In genomic region chr19:45013581-45014225, GRCm38 (mm10) we compare ENCODE assay signal across 12 mouse cellular contexts. TPM values are rescaled to one million over a fixed set of nuclear protein-coding genes. Genes with fewer than 3 reads are reported as not detected.
A peak's percentile ranks its signal among the peaks of the same experiment; 100 is the strongest.
DNase-seq lines count a peak whose midpoint lies in the region; ATAC-seq and TF ChIP-seq lines count a peak whose summit lies in the region.
"Had no signal": no experiment of that assay in that cellular context is flagged by ENCODE, and none has a peak within 500 bp of the region (broad histone marks: within the 10 kb centered on the region; RNA-seq: fewer than 3 reads in every experiment).

No protein-coding gene starts in this region.

- H3K36me3 ChIP-seq in heart, embryonic 11.5 days (ENCODE audit: control insufficient read depth, insufficient read depth, low read length) = peaks cover 8% of the 10 kb centered on the region; the same call in 1 of the 2 replicates
- no peaks in the 10 kb centered on the region; the same call in 1 of the 2 replicates for H3K36me3 ChIP-seq in lung, postnatal 0 days (ENCODE audit: insufficient read depth, low read length)
- peaks cover 13% of the 10 kb centered on the region for H3K36me3 ChIP-seq in intestine, embryonic 16.5 days (ENCODE audit: control insufficient read depth, insufficient read depth, low read length)
- H3K36me3 ChIP-seq in stomach, embryonic 15.5 days = peaks cover 13% of the 10 kb centered on the region; the same call in 1 of the 2 replicates

- WGBS in heart, embryonic 11.5 days (ENCODE audit: insufficient replicate concordance) = 58% methylated on average over 6 of the region's 6 CpGs
- WGBS in lung, postnatal 0 days = 62% methylated on average over 6 of the region's 6 CpGs
- 42% methylated on average over 6 of the region's 6 CpGs for WGBS in intestine, embryonic 16.5 days
- WGBS in stomach, embryonic 15.5 days = 62% methylated on average over 6 of the region's 6 CpGs

- no peak for TF ChIP-seq CTCF in lung, postnatal 0 days (IDR thresholded peaks at IDR 0.05)

- no peak for ATAC-seq in heart, embryonic 11.5 days (replicated peaks; ENCODE audit: insufficient number of reproducible peaks, low FRiP score, low TSS enrichment)
- no peak for ATAC-seq in lung, postnatal 0 days
- no peak for ATAC-seq in intestine, embryonic 16.5 days
- ATAC-seq in stomach, embryonic 15.5 days (ENCODE audit: insufficient read depth, low FRiP score, low read depth) = no peak

- no peak overlapping the region for H3K4me3 ChIP-seq in heart, embryonic 11.5 days (ENCODE audit: low read depth, low read length)
- H3K4me3 ChIP-seq in lung, postnatal 0 days (ENCODE audit: low read depth, low read length) = no peak overlapping the region
- H3K4me3 ChIP-seq in intestine, embryonic 16.5 days (ENCODE audit: low read length) = peak overlapping the region; percentile 8
- H3K4me3 ChIP-seq in stomach, embryonic 15.5 days (replicated peaks) = no peak overlapping the region
- H3K4me3 ChIP-seq: layer of hippocampus, adult 2 months had no signal

- no peaks in the 10 kb centered on the region for H3K27me3 ChIP-seq in heart, embryonic 11.5 days (ENCODE audit: control insufficient read depth, insufficient read depth, low read length)
- H3K27me3 ChIP-seq in lung, postnatal 0 days (replicated peaks; ENCODE audit: insufficient read depth, low read length) = no peaks in the 10 kb centered on the region
- no peaks in the 10 kb centered on the region for H3K27me3 ChIP-seq in intestine, embryonic 16.5 days (replicated peaks; ENCODE audit: control insufficient read depth, insufficient read depth, low read length)
- H3K27me3 ChIP-seq in stomach, embryonic 15.5 days (replicated peaks) = no peaks in the 10 kb centered on the region
- H3K27me3 ChIP-seq: megakaryocyte, embryonic 14.5 days had no signal

- no peaks in the 10 kb centered on the region for H3K9me3 ChIP-seq in heart, embryonic 11.5 days (replicated peaks; ENCODE audit: control insufficient read depth, low read length)
- H3K9me3 ChIP-seq in lung, postnatal 0 days (ENCODE audit: low read length) = no peaks in the 10 kb centered on the region
- no peaks in the 10 kb centered on the region for H3K9me3 ChIP-seq in intestine, embryonic 16.5 days (ENCODE audit: control insufficient read depth, low read length)
- H3K9me3 ChIP-seq in stomach, embryonic 15.5 days = no peaks in the 10 kb centered on the region
- H3K9me3 ChIP-seq: megakaryocyte, embryonic 14.5 days had no signal

- peak overlapping the region; percentile 12; the same call in 1 of the 2 replicates for H3K27ac ChIP-seq in heart, embryonic 11.5 days (ENCODE audit: low read depth, low read length)
- peak overlapping the region; percentile 99 for H3K27ac ChIP-seq in lung, postnatal 0 days (ENCODE audit: low read length)
- peak overlapping the region; percentile 100 for H3K27ac ChIP-seq in intestine, embryonic 16.5 days (ENCODE audit: low read length)
- H3K27ac ChIP-seq in stomach, embryonic 15.5 days = peak overlapping the region; percentile 100

- no peak for TF ChIP-seq EP300 in lung, postnatal 0 days (IDR thresholded peaks at IDR 0.05)

- peaks cover 12% of the 10 kb centered on the region for H3K4me1 ChIP-seq in heart, embryonic 11.5 days (ENCODE audit: control insufficient read depth, insufficient read depth, low read length)
- peaks cover 6% of the 10 kb centered on the region; the same call in 1 of the 2 replicates for H3K4me1 ChIP-seq in lung, postnatal 0 days (ENCODE audit: insufficient read depth, low read depth, low read length)
- H3K4me1 ChIP-seq in intestine, embryonic 16.5 days (ENCODE audit: control insufficient read depth, insufficient read depth, low read length) = peaks cover 27% of the 10 kb centered on the region
- H3K4me1 ChIP-seq in stomach, embryonic 15.5 days = peaks cover 26% of the 10 kb centered on the region

- no peak overlapping the region for H3K4me2 ChIP-seq in heart, embryonic 11.5 days
- H3K4me2 ChIP-seq in lung, postnatal 0 days (replicated peaks; ENCODE audit: low read depth, low read length) = peak overlapping the region; percentile 76; the same call in 1 of the 2 replicates
- peak overlapping the region; percentile 93 for H3K4me2 ChIP-seq in intestine, embryonic 16.5 days (ENCODE audit: low read depth, low read length)
- H3K4me2 ChIP-seq in stomach, embryonic 15.5 days = peak overlapping the region; percentile 95

- H3K9ac ChIP-seq in heart, embryonic 11.5 days (ENCODE audit: low read depth, low read length) = no peak overlapping the region
- no peak overlapping the region for H3K9ac ChIP-seq in lung, postnatal 0 days (replicated peaks; ENCODE audit: low read depth)
- H3K9ac ChIP-seq in intestine, embryonic 16.5 days (ENCODE audit: low read depth, low read length) = peak overlapping the region; percentile 31
- no peak overlapping the region; the same call in 1 of the 2 replicates for H3K9ac ChIP-seq in stomach, embryonic 15.5 days

- DNase-seq in heart, postnatal 4 days = no peak
- DNase-seq in lung, postnatal 0 days (ENCODE audit: low spot score) = no peak
- DNase-seq in lung, postnatal 10 days = no peak
- no peak for DNase-seq in yolk sac, embryonic 10.5 days (ENCODE audit: low spot score)
- no peak for DNase-seq in cerebellum, adult 8-10 months
- DNase-seq: cerebellum, postnatal 36 days had no signal

RNA-seq across cellular contexts. Expression of gene Lzts2, which starts 0.5 kb away (rescaled TPM):
- polyA plus RNA-seq in heart, embryonic 11.5 days (2014; fragmentation: Nextera tagmentation; extraction: Ambion mirVana) = 35.3 and 38.4 TPM in 2 replicates
- 10 to 100 TPM; 52.6 to 68.0 TPM for total RNA-seq in heart, postnatal 4 days (2021)
- polyA plus RNA-seq in lung, postnatal 0 days (2015; fragmentation: Nextera tagmentation; extraction: Ambion mirVana) = 56.0 and 59.4 TPM in 2 replicates
- 33.6 and 34.7 TPM in 2 replicates for polyA plus RNA-seq in intestine, embryonic 16.5 days (2015; fragmentation: Nextera tagmentation; extraction: Ambion mirVana)
- 65.5 and 69.9 TPM in 2 replicates for polyA plus RNA-seq in stomach, embryonic 15.5 days (2015; fragmentation: Nextera tagmentation; extraction: Ambion mirVana)

RNA-seq across cellular contexts. Expression of gene Mrpl43, which starts 7.5 kb away (rescaled TPM):
- polyA plus RNA-seq in heart, embryonic 11.5 days (2014; fragmentation: Nextera tagmentation; extraction: Ambion mirVana) = 63.0 and 64.3 TPM in 2 replicates
- total RNA-seq in heart, postnatal 4 days (2021) = 10 to 100 TPM; 45.3 to 45.5 TPM
- polyA plus RNA-seq in lung, postnatal 0 days (2015; fragmentation: Nextera tagmentation; extraction: Ambion mirVana) = 62.6 and 63.3 TPM in 2 replicates
- polyA plus RNA-seq in intestine, embryonic 16.5 days (2015; fragmentation: Nextera tagmentation; extraction: Ambion mirVana) = 74.7 and 76.4 TPM in 2 replicates
- 70.4 and 71.2 TPM in 2 replicates for polyA plus RNA-seq in stomach, embryonic 15.5 days (2015; fragmentation: Nextera tagmentation; extraction: Ambion mirVana)

RNA-seq across cellular contexts. Expression of gene Twnk, which starts 8.2 kb away (rescaled TPM):
- polyA plus RNA-seq in heart, embryonic 11.5 days (2014; fragmentation: Nextera tagmentation; extraction: Ambion mirVana) = 14.2 and 14.8 TPM in 2 replicates
- 10 to 100 TPM; 12.3 to 14.4 TPM for total RNA-seq in heart, postnatal 4 days (2021)
- polyA plus RNA-seq in lung, postnatal 0 days (2015; fragmentation: Nextera tagmentation; extraction: Ambion mirVana) = 7.5 and 7.9 TPM in 2 replicates
- polyA plus RNA-seq in intestine, embryonic 16.5 days (2015; fragmentation: Nextera tagmentation; extraction: Ambion mirVana) = 19.8 and 21.0 TPM in 2 replicates
- polyA plus RNA-seq in stomach, embryonic 15.5 days (2015; fragmentation: Nextera tagmentation; extraction: Ambion mirVana) = 18.3 and 19.8 TPM in 2 replicates

RNA-seq across cellular contexts. Expression of gene Sema4g, which starts 24.8 kb away (rescaled TPM):
- 1.0 and 1.4 TPM in 2 replicates for polyA plus RNA-seq in heart, embryonic 11.5 days (2014; fragmentation: Nextera tagmentation; extraction: Ambion mirVana)
- total RNA-seq in heart, postnatal 4 days (2021) = 1 to 10 TPM; 1.2 to 2.0 TPM
- polyA plus RNA-seq in lung, postnatal 0 days (2015; fragmentation: Nextera tagmentation; extraction: Ambion mirVana) = 0.47 and 1.0 TPM in 2 replicates
- 19.0 and 21.1 TPM in 2 replicates for polyA plus RNA-seq in intestine, embryonic 16.5 days (2015; fragmentation: Nextera tagmentation; extraction: Ambion mirVana)
- polyA plus RNA-seq in stomach, embryonic 15.5 days (2015; fragmentation: Nextera tagmentation; extraction: Ambion mirVana) = 6.5 and 7.4 TPM in 2 replicates

RNA-seq across cellular contexts. Expression of gene Pdzd7, which starts 31.8 kb away (rescaled TPM):
- polyA plus RNA-seq in heart, embryonic 11.5 days (2014; fragmentation: Nextera tagmentation; extraction: Ambion mirVana) = 0.21 TPM in 1 of 2 replicates, not detected in the other
- not detected for total RNA-seq in heart, postnatal 4 days (2021)
- 0.12 and 0.13 TPM in 2 replicates for polyA plus RNA-seq in lung, postnatal 0 days (2015; fragmentation: Nextera tagmentation; extraction: Ambion mirVana)
- polyA plus RNA-seq in intestine, embryonic 16.5 days (2015; fragmentation: Nextera tagmentation; extraction: Ambion mirVana) = 0.43 and 0.49 TPM in 2 replicates
- polyA plus RNA-seq in stomach, embryonic 15.5 days (2015; fragmentation: Nextera tagmentation; extraction: Ambion mirVana) = 0.27 and 0.33 TPM in 2 replicates
- polyA plus RNA-seq: CD4-positive, CD25-positive, alpha-beta regulatory T cell, adult 4 months had no signal

Comparison
In these comparisons a context has a peak if more than half of its experiments do, and no peak if none do; other contexts are left out.
1. H3K27ac ChIP-seq: peak in every context shown above with its lines; median percentile 100 in intestine, embryonic 16.5 days; 100 in stomach, embryonic 15.5 days; 99 in lung, postnatal 0 days; 12 in heart, embryonic 11.5 days.